Mouse (Mus musculus) ES-E14 (cell line): ENCODE measurements around the gene Dand5.

Source experiments
- CHD2 ChIP-seq: IDR thresholded peaks from 2 replicates; pipeline ENCODE4 v1.6.1; 2014; ENCODE audit warnings: mild to moderate bottlenecking, low read depth, low read length, inconsistent platforms
- ZC3H11A ChIP-seq: IDR thresholded peaks from 2 replicates; pipeline ENCODE4 v1.6.1; 2012; ENCODE audit warnings: low read depth, mild to moderate bottlenecking, inconsistent platforms, low read length, borderline replicate concordance

DNA sequence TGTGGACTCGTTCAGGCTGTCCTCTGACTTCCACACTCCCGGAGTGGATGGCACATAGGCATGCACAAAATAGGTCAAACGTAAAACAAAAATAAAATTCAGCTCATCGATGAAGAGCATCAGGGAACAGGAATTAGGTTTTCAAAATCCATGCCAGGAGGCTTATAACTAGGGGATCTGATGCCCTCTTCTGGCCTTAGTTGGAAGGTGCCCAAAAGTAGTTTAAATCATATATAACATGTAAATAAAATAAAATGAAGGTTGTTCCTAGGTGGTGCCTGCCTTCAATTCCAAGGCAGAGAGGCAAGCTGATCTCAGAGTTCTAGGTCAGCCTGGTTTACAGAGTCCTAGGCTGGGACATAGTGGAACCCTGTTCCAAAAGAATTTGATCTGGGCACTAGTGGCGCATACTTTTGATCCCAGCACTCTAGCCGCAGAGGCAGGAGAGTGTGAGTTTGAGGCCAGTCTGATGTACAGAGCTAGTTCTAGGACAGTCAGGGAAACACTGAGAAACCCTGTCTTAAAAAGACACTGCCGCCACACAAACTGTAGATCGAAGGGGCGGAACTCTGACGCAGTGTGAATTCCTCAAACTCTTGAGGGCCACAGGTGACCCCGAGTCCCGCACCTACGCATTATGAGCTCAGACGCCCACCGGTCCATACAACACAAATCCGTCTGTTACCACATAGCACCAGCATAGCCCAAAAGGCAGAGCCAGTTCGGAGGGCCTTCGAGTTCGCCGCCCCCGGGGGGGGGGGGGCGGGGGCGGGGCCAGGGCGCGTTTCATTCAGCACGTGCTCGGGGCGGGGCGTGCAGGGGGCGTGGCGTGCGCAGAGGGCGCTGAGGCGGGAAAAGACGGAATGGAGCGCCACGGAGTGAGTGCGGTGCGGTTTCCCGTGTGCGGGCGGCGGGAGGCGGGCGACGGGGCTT lies 49.0 kb upstream of the Dand5 start, which contains the start of gene Syce2:
- TF ChIP-seq CHD2 (no peak), ZC3H11A (no peak)
